Mouse (Mus musculus): ENCODE results near the gene Smok2b. TPM values are rescaled to one million over a fixed set of nuclear protein-coding genes. Genes with fewer than 3 reads are reported as not detected.
"Not testable (repeated sequence)": the region's sequence is repeated elsewhere in the genome, so short reads cannot be mapped to it uniquely, and the experiment has no call there.

Smok2b gene
- polyA plus RNA-seq, 1 experiment from 2014 or later: not detected

DNA sequence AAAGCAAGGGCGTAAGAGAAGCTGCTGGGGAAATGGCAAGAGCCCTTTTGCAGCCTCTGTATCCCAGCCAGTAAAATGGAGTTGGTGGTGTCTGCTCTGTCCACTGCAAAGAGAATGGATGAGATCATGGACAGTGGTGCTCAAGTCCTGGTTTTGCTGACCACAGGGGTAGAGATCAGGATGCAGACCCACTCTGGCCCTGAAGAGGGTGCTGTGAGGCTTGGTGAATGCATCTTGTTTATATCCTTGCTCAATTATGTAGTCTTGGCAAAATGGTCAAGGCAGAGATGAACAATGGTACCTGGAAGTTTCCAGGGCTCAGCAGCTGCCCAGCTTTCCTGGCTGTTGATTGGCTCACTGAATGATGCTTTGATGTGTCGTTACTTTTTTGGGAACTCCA lies 14.5 kb upstream of the Smok2b start:
- no peak overlapping the region for H3K9ac ChIP-seq (ENCODE audit: low read depth, low read length)
- peaks cover 32% of the 10 kb centered on the region for H3K9me3 ChIP-seq (replicated peaks; ENCODE audit: control insufficient read depth, low read length)
- no peak for ATAC-seq (ENCODE audit: low read depth)
- no peaks in the 10 kb centered on the region for H3K4me1 ChIP-seq (ENCODE audit: control insufficient read depth, low read depth, low read length)
- WGBS (ENCODE audit: insufficient replicate concordance): 58% methylated on average over 2 of the region's 2 CpGs
- H3K36me3 ChIP-seq (ENCODE audit: control insufficient read depth, insufficient read depth): no peaks in the 10 kb centered on the region
- no peak overlapping the region for H3K4me2 ChIP-seq (ENCODE audit: low read depth, low read length)
- H3K27me3 ChIP-seq (ENCODE audit: control insufficient read depth, insufficient read depth, low read depth, low read length): no peaks in the 10 kb centered on the region
- no peak overlapping the region for H3K4me3 ChIP-seq (ENCODE audit: low read depth, low read length)
- no peak overlapping the region for H3K27ac ChIP-seq (ENCODE audit: low read length)

- no peaks in the 10 kb centered on the region for H3K27me3 ChIP-seq (ENCODE audit: control insufficient read depth, insufficient read depth, low read depth, low read length)
- H3K36me3 ChIP-seq (ENCODE audit: control insufficient read depth, insufficient read depth): no peaks in the 10 kb centered on the region
- H3K9ac ChIP-seq (ENCODE audit: low read depth, low read length): no peak within 1 kb of the TSS
- H3K27ac ChIP-seq (ENCODE audit: low read length): no peak within 1 kb of the TSS
- ATAC-seq (ENCODE audit: low read depth): no peak
- no peak within 1 kb of the TSS for H3K4me2 ChIP-seq (ENCODE audit: low read depth, low read length)
- 58% methylated on average over 3 of the region's 3 CpGs for WGBS (ENCODE audit: insufficient replicate concordance)
- no peaks in the 10 kb centered on the region for H3K4me1 ChIP-seq (ENCODE audit: control insufficient read depth, low read depth, low read length)
- peaks cover 18% of the 10 kb centered on the region for H3K9me3 ChIP-seq (replicated peaks; ENCODE audit: control insufficient read depth, low read length)
- no peak within 1 kb of the TSS for H3K4me3 ChIP-seq (ENCODE audit: low read depth, low read length)
Measured at GRCm38 (mm10) chr17:13220888-13221287, 9.2 kb upstream of the Smok2b start, which contains the start of gene Smok2a. Gene Smok2a (plus strand): TSS chr17:13221188.

- H3K9me3 ChIP-seq (replicated peaks; ENCODE audit: control insufficient read depth, low read length): peaks cover 20% of the 10 kb centered on the region
- not testable (repeated sequence) for H3K4me2 ChIP-seq (ENCODE audit: low read depth, low read length); ATAC-seq (ENCODE audit: low read depth); H3K9ac ChIP-seq (ENCODE audit: low read depth, low read length); H3K4me3 ChIP-seq (ENCODE audit: low read depth, low read length); H3K27ac ChIP-seq (ENCODE audit: low read length); H3K27me3 ChIP-seq (ENCODE audit: control insufficient read depth, insufficient read depth, low read depth, low read length); H3K36me3 ChIP-seq (ENCODE audit: control insufficient read depth, insufficient read depth); H3K4me1 ChIP-seq (ENCODE audit: control insufficient read depth, low read depth, low read length)
- WGBS (ENCODE audit: insufficient replicate concordance): 62% methylated on average over 2 of the region's 2 CpGs
Measured at GRCm38 (mm10) chr17:13221921-13222320, 8.1 kb upstream of the Smok2b start.

DNA sequence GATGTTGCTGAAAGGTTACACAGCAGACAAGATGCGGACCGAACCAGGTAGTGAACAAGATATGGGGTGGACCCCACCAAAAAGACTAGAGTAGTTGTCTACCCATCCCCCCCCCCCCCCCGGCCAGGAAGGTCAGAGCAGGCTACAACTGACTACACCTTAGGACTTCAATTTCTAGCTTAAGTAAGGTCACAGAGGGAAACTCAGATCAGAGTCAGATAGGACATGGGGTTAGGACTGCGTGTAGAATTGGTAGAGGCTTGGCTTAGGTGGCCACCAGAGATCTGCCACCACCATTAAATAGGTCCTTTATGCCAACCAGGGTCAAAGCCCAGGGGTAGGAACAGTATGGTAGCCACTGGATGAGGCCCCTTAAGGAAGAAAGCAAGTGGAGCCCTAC lies 9.4 kb downstream of the Smok2b start:
- ATAC-seq (ENCODE audit: low read depth); H3K4me1 ChIP-seq (ENCODE audit: control insufficient read depth, low read depth, low read length); H3K9ac ChIP-seq (ENCODE audit: low read depth, low read length); H3K4me2 ChIP-seq (ENCODE audit: low read depth, low read length); H3K36me3 ChIP-seq (ENCODE audit: control insufficient read depth, insufficient read depth); H3K4me3 ChIP-seq (ENCODE audit: low read depth, low read length); H3K27ac ChIP-seq (ENCODE audit: low read length); H3K9me3 ChIP-seq (replicated peaks; ENCODE audit: control insufficient read depth, low read length); H3K27me3 ChIP-seq (ENCODE audit: control insufficient read depth, insufficient read depth, low read depth, low read length): not testable (repeated sequence)
- 63% methylated on average over 4 of the region's 4 CpGs for WGBS (ENCODE audit: insufficient replicate concordance)

DNA sequence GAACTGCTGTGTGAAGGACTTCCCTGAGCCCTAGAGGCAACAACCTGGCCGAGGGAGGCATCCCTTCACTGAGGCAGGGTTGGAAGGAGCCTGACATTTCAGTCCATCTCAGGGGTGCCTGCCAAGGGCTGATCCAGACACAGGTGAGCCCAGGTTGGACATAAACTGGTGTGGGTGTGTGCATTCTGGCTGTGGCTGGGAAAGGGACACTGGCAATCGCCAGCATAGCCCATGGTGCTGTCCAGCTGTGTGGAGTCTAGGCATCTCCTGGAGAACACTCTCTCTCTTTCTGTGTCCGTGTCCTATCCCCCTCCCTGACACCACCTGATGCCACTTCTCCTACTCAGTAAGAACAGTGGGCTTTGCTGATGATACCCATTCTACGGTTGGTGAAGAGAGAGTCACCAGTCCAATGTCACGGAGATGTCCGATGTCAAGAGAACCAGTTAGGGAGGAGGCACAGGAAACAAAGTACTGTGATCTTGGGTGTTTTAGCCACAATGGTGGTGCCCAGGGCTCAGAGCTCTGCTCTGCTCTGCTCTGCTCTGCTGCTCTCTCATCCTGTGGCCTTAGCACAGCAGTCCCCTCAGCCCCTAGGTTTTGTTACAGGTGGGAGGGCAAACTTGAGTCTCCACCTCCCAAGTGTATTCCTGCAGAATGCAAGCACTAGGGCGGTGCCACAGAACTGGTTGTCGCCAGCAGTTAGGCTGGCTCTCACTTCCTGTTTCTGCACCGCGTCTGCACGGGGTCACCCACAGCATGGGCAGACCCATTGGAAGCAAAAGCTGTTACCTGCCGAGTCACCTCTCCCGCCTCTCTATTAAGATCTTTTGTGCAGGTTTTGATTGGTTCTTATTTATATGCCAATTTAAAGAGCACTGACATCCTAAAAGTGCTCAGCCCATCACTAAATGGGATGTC lies 11.0 kb downstream of the Smok2b start:
- H3K27ac ChIP-seq (ENCODE audit: low read length); H3K4me1 ChIP-seq (ENCODE audit: control insufficient read depth, low read depth, low read length); H3K27me3 ChIP-seq (ENCODE audit: control insufficient read depth, insufficient read depth, low read depth, low read length); H3K9me3 ChIP-seq (replicated peaks; ENCODE audit: control insufficient read depth, low read length); H3K36me3 ChIP-seq (ENCODE audit: control insufficient read depth, insufficient read depth); H3K4me2 ChIP-seq (ENCODE audit: low read depth, low read length); ATAC-seq (ENCODE audit: low read depth); H3K9ac ChIP-seq (ENCODE audit: low read depth, low read length); H3K4me3 ChIP-seq (ENCODE audit: low read depth, low read length): not testable (repeated sequence)
- 68% methylated on average over 7 of the region's 13 CpGs for WGBS (ENCODE audit: insufficient replicate concordance)

DNA sequence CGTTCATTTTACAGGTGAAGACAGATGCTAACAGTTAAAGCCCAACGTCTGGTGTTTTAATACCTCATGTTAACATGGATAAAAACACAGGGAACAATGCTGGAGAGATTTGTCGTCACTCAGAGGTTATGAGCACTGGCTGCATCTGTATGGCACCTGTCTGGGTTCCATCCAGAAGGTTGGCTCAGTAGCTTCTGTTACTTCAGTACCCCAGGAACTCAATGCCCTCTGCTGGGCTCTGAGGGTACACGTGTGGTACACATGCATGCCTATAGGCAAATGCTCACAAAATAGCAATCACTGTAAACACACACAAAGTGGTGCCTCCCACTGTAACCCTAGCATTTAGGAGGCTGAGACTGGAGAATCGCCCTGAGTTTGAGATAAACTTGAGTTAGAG lies 24.7 kb downstream of the Smok2b start:
- H3K27ac ChIP-seq (ENCODE audit: low read length); H3K36me3 ChIP-seq (ENCODE audit: control insufficient read depth, insufficient read depth); H3K9ac ChIP-seq (ENCODE audit: low read depth, low read length); H3K4me3 ChIP-seq (ENCODE audit: low read depth, low read length); H3K27me3 ChIP-seq (ENCODE audit: control insufficient read depth, insufficient read depth, low read depth, low read length); H3K4me1 ChIP-seq (ENCODE audit: control insufficient read depth, low read depth, low read length); H3K4me2 ChIP-seq (ENCODE audit: low read depth, low read length); H3K9me3 ChIP-seq (replicated peaks; ENCODE audit: control insufficient read depth, low read length); ATAC-seq (ENCODE audit: low read depth): not testable (repeated sequence)
- 34% methylated on average over 1 of the region's 5 CpGs for WGBS (ENCODE audit: insufficient replicate concordance)

Other genes starting within 250 kb of the Smok2b start
- gene Wtap, start 236.1 kb upstream of the Smok2b start, polyA plus RNA-seq (2015; fragmentation: Nextera tagmentation; extraction: Ambion mirVana): 42.0 and 42.4 TPM in 2 replicates
- gene Sod2, start 223.4 kb upstream of the Smok2b start, polyA plus RNA-seq (2015; fragmentation: Nextera tagmentation; extraction: Ambion mirVana): 108 and 116 TPM in 2 replicates
- gene Gpr31b, start 178.0 kb upstream of the Smok2b start, polyA plus RNA-seq (2015; fragmentation: Nextera tagmentation; extraction: Ambion mirVana): not detected in 2 replicates
- not detected in 2 replicates for gene Tcp10b, start 169.2 kb upstream of the Smok2b start, polyA plus RNA-seq (2015; fragmentation: Nextera tagmentation; extraction: Ambion mirVana)
- not detected in 2 replicates for gene Unc93a, start 98.4 kb upstream of the Smok2b start, polyA plus RNA-seq (2015; fragmentation: Nextera tagmentation; extraction: Ambion mirVana)
- not detected in 2 replicates for gene Smok2a, start 9.1 kb upstream of the Smok2b start, polyA plus RNA-seq (2015; fragmentation: Nextera tagmentation; extraction: Ambion mirVana)
- not detected in 2 replicates for gene Tcp10c, start 124.3 kb downstream of the Smok2b start, polyA plus RNA-seq (2015; fragmentation: Nextera tagmentation; extraction: Ambion mirVana)